Mouse (Mus musculus) small intestine, adult 2 months (tissue): ENCODE measurements at regions not wholly inside any gene's neighbourhood (a gene's known extent, or its start where the extent isn't known, plus 50 kb on each side); places are given as distances from the start of the nearest gene placed in this dataset.

ENCODE experiments used
- H3K27ac ChIP-seq: fragments of 200-500 bp; 2 replicates; pipeline ENCODE4 v1.5.1; 2012; ENCODE audit warnings: low read depth, low read length, control low read depth, inconsistent platforms; ENCODE audit not compliant: insufficient read depth
- H3K27me3 ChIP-seq: fragments of 200-500 bp; 2 replicates; pipeline ENCODE4 v1.6.1; 2012; ENCODE audit warnings: mild to moderate bottlenecking, moderate library complexity, low read length, inconsistent platforms; ENCODE audit not compliant: control insufficient read depth, insufficient read depth
- H3K36me3 ChIP-seq: fragments of 200-500 bp; 2 replicates; pipeline ENCODE4 v1.6.1; 2012; ENCODE audit warnings: mild to moderate bottlenecking, low read length, control low read depth, inconsistent platforms; ENCODE audit not compliant: control insufficient read depth, insufficient read depth
- H3K4me1 ChIP-seq: fragments of 200-500 bp; 2 replicates; pipeline ENCODE4 v1.6.1; 2012; ENCODE audit warnings: low read length, inconsistent platforms, mixed read lengths; ENCODE audit not compliant: control insufficient read depth, insufficient read depth, insufficient read length
- H3K4me3 ChIP-seq: fragments of 200-500 bp; 2 replicates; pipeline ENCODE4 v1.5.1; 2012; ENCODE audit warnings: low read depth, mild to moderate bottlenecking, control low read depth, inconsistent platforms, low read length, moderate library complexity
- CTCF ChIP-seq: fragments of 200-500 bp; IDR thresholded peaks from 2 replicates; pipeline ENCODE4 v1.5.1; 2012; ENCODE audit warnings: low read depth, mild to moderate bottlenecking, control low read depth, inconsistent platforms, low read length, moderate library complexity, mixed read lengths; ENCODE audit not compliant: insufficient replicate concordance, insufficient read length; ENCODE audit errors: extremely low read depth
- POLR2A ChIP-seq: fragments of 200-500 bp; IDR thresholded peaks from 2 replicates; pipeline ENCODE4 v1.6.1; 2012; ENCODE audit warnings: low read depth, mild to moderate bottlenecking, control low read depth, inconsistent platforms, low read length, moderate library complexity
- WGBS: fragments of 180-500 bp; shearing (Covaris S2); methylation state at CpG from one replicate; pipeline ENCODE4 v1.1.7; 2018; 5-methylcytosine and 5-hydroxymethylcytosine counted together

GRCm38 (mm10) chr2:46524625-46525024 is 1407.4 kb upstream of the Zeb2 start:
- Histone ChIP-seq H3K4me3 (no peak overlapping the region), H3K27ac (no peak overlapping the region), H3K27me3 (no peaks in the 10 kb centered on the region), H3K36me3 (no peaks in the 10 kb centered on the region), H3K4me1 (no peaks in the 10 kb centered on the region)
- no peak for TF ChIP-seq CTCF
- TF ChIP-seq POLR2A = no peak
- 36% methylated on average over 6 of the region's 6 CpGs for WGBS

- Histone ChIP-seq H3K27ac (no peak overlapping the region), H3K36me3 (no peaks in the 10 kb centered on the region), H3K4me3 (no peak overlapping the region), H3K4me1 (no peaks in the 10 kb centered on the region), H3K27me3 (no peaks in the 10 kb centered on the region)
- WGBS = 63% methylated on average over 5 of the region's 5 CpGs
- TF ChIP-seq CTCF (no peak), POLR2A (no peak)
Measured at GRCm38 (mm10) chr2:46521147-46521965, 1404.2 kb upstream of the Zeb2 start.

- no peak overlapping the region for H3K27ac ChIP-seq
- no peaks in the 10 kb centered on the region for H3K27me3 ChIP-seq
- no peak overlapping the region for H3K4me3 ChIP-seq
- TF ChIP-seq POLR2A (no peak), CTCF (no peak)
- no peaks in the 10 kb centered on the region for H3K4me1 ChIP-seq
- no peaks in the 10 kb centered on the region for H3K36me3 ChIP-seq
- 18% methylated on average over 2 of the region's 2 CpGs for WGBS
Measured at GRCm38 (mm10) chr2:46512237-46513028, 1395.2 kb upstream of the Zeb2 start.

GRCm38 (mm10) chr2:46506951-46507350 is 1389.8 kb upstream of the Zeb2 start:
- H3K4me1 ChIP-seq = no peaks in the 10 kb centered on the region
- no peaks in the 10 kb centered on the region for H3K27me3 ChIP-seq
- 52% methylated on average over 1 of the region's 1 CpGs for WGBS

GRCm38 (mm10) chr2:46503074-46503473 is 1385.9 kb upstream of the Zeb2 start:
- H3K27ac ChIP-seq = no peak overlapping the region
- 77% methylated on average over 2 of the region's 2 CpGs for WGBS

More at GRCm38 (mm10) chr2:46506951-46507350, 1389.8 kb upstream of the Zeb2 start:
- H3K27ac ChIP-seq = no peak overlapping the region
- H3K4me3 ChIP-seq = no peak overlapping the region
- H3K36me3 ChIP-seq = no peaks in the 10 kb centered on the region
- no peak for TF ChIP-seq CTCF
- no peak for TF ChIP-seq POLR2A

GRCm38 (mm10) chr2:46492299-46492698 is 1375.1 kb upstream of the Zeb2 start:
- 78% methylated on average over 2 of the region's 2 CpGs for WGBS
- Histone ChIP-seq H3K4me1 (no peaks in the 10 kb centered on the region), H3K4me3 (no peak overlapping the region)

More at GRCm38 (mm10) chr2:46503074-46503473, 1385.9 kb upstream of the Zeb2 start:
- Histone ChIP-seq H3K4me3 (no peak overlapping the region), H3K36me3 (no peaks in the 10 kb centered on the region), H3K4me1 (no peaks in the 10 kb centered on the region), H3K27me3 (no peaks in the 10 kb centered on the region)
- no peak for TF ChIP-seq POLR2A
- TF ChIP-seq CTCF = no peak

GRCm38 (mm10) chr2:46491081-46491480 is 1373.9 kb upstream of the Zeb2 start:
- WGBS = 89% methylated on average over 2 of the region's 2 CpGs
- no peaks in the 10 kb centered on the region for H3K4me1 ChIP-seq
- H3K4me3 ChIP-seq = no peak overlapping the region
- H3K27me3 ChIP-seq = no peaks in the 10 kb centered on the region
- H3K36me3 ChIP-seq = no peaks in the 10 kb centered on the region
- no peak overlapping the region for H3K27ac ChIP-seq
- TF ChIP-seq POLR2A (no peak), CTCF (no peak)

More at GRCm38 (mm10) chr2:46492299-46492698, 1375.1 kb upstream of the Zeb2 start:
- Histone ChIP-seq H3K36me3 (no peaks in the 10 kb centered on the region), H3K27ac (no peak overlapping the region), H3K27me3 (no peaks in the 10 kb centered on the region)
- TF ChIP-seq POLR2A (no peak), CTCF (no peak)
